Mouse (Mus musculus) C2C12 (cell line): Measurements from ENCODE around the gene Slc6a1. TPM values are rescaled to one million over a fixed set of nuclear protein-coding genes. Genes with fewer than 3 reads are reported as not detected.

Experiments used
- H3K27me3 ChIP-seq: one replicate; pipeline ENCODE4 v1.6.1; 2011; ENCODE audit not compliant: control insufficient read depth, insufficient read depth, insufficient read length
- H3K36me3 ChIP-seq: one replicate; pipeline ENCODE4 v1.6.1; 2011; ENCODE audit not compliant: control insufficient read depth, insufficient read depth
- H3K4me3 ChIP-seq: one replicate; pipeline ENCODE4 v1.5.1; 2011; ENCODE audit warnings: mild to moderate bottlenecking, control low read depth; ENCODE audit not compliant: poor library complexity, insufficient read depth, severe bottlenecking
- H3K79me2 ChIP-seq: one replicate; pipeline ENCODE4 v1.6.1; 2011; ENCODE audit not compliant: control insufficient read depth, insufficient read depth
- H3K79me3 ChIP-seq: one replicate; pipeline ENCODE4 v1.6.1; 2011; ENCODE audit warnings: low read depth, control low read depth
- H3ac ChIP-seq: one replicate; pipeline ENCODE3; 2011; ENCODE audit warnings: low read depth; ENCODE audit not compliant: control insufficient read depth, insufficient read length
- CEBPB ChIP-seq: IDR thresholded peaks from one replicate; pipeline ENCODE4 v1.6.1; 2011; ENCODE audit warnings: low read depth, mild to moderate bottlenecking, control low read depth, moderate library complexity
- CTCF ChIP-seq: IDR thresholded peaks from one replicate; pipeline ENCODE4 v1.5.1; 2011; ENCODE audit not compliant: control insufficient read depth, insufficient read depth, insufficient read length
- FOSL1 ChIP-seq: IDR thresholded peaks from one replicate; pipeline ENCODE4 v1.8.0; 2011; ENCODE audit warnings: mild to moderate bottlenecking, low read length; ENCODE audit not compliant: poor library complexity, insufficient read depth, severe bottlenecking
- MAX ChIP-seq: IDR thresholded peaks from one replicate; pipeline ENCODE4 v1.6.1; 2011; ENCODE audit warnings: mild to moderate bottlenecking, control low read depth
- MYOD1 ChIP-seq: IDR thresholded peaks from one replicate; pipeline ENCODE4 v1.6.1; 2011; ENCODE audit warnings: low read depth; ENCODE audit not compliant: control insufficient read depth, insufficient read length
- MYOG ChIP-seq: IDR thresholded peaks from one replicate; pipeline ENCODE4 v1.6.1; 2011; ENCODE audit not compliant: control insufficient read depth, insufficient read length; ENCODE audit errors: extremely low read depth
- USF1 ChIP-seq: IDR thresholded peaks from one replicate; pipeline ENCODE4 v1.6.1; 2011; ENCODE audit warnings: low read depth, mild to moderate bottlenecking, control low read depth, moderate library complexity
- polyA plus RNA-seq: library from polyadenylated mRNA; unstranded; fragments of >200 nt; fragmentation: generic; extraction: Trizol; gene quantifications from one replicate; pipeline ENCODE4 v1.2.1, GENCODE M21; 2012; ENCODE audit warnings: missing spikeins

Slc6a1 gene
- polyA plus RNA-seq, 1 experiment: not detected

DNA sequence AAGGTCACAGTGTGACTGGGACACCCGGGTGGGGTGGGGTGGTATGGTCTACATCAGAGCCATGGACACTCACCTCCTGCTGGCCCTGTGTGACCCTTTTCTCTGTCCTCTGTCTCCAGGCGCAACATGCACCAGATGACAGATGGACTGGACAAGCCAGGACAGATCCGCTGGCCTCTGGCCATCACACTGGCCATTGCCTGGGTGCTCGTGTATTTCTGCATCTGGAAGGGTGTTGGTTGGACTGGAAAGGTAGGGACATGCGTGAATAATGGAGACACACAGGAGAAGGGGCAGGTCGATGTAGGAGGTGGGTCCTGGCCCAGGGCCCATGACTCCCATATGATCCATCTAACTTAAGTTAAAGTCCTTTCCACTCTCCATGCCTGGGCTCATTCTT is 22.2 kb downstream of the Slc6a1 start:
- no peaks in the 10 kb centered on the region for H3K36me3 ChIP-seq
- TF ChIP-seq MAX (no peak), MYOG (no peak), FOSL1 (no peak), USF1 (no peak), CTCF (no peak), MYOD1 (no peak), CEBPB (no peak)
- no peak overlapping the region for H3K4me3 ChIP-seq
- H3K79me2 ChIP-seq: no peaks in the 10 kb centered on the region
- H3K79me3 ChIP-seq: no peaks in the 10 kb centered on the region
- H3K27me3 ChIP-seq: peaks cover 72% of the 10 kb centered on the region
- no peak overlapping the region for H3ac ChIP-seq

DNA sequence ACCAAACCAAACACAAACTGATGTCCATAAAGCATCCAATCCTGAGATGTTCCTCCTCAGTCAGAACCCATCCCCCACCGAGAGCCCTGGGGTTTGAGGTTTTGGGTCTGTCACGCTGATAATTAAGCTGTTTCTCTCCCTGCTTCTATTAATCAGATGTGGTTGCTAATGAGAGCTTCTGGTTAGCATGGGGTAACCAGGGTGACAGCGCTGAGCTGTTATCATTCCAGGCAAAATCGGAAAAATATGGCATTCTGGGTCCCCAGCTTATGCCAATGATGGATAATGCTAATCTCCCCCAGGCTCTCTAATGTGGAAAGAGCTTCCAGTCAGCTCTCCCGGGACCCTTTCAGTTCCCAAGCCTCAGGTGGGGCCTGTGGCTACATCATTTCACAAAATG is 38.1 kb downstream of the Slc6a1 start:
- Histone ChIP-seq H3K4me3 (no peak overlapping the region), H3K27me3 (peaks cover 18% of the 10 kb centered on the region), H3K79me2 (no peaks in the 10 kb centered on the region), H3K36me3 (no peaks in the 10 kb centered on the region), H3K79me3 (no peaks in the 10 kb centered on the region), H3ac (no peak overlapping the region)
- TF ChIP-seq MYOG: no peak
- no peak for TF ChIP-seq CTCF
- no peak for TF ChIP-seq USF1
- no peak for TF ChIP-seq CEBPB
- TF ChIP-seq MYOD1: no peak
- no peak for TF ChIP-seq MAX
- TF ChIP-seq FOSL1: no peak

DNA sequence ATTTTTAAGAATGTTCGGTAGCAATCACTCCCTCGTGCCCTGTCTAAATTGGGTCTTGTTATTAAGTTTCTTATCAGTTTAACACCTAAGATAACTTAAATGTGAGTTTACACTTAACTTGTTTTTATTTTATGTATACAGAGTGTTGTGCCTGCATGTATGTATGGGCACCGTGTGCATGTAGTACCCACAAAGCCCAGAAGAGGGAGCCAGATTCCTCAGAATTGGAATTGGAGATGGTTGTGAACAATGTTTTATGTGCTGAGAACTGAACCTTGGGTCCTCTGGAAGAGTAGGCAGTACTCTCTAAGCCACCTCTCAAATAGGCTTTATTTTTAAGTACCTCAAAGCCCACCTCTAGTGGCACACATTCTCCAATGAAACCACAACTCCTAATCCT is 38.7 kb downstream of the Slc6a1 start:
- Histone ChIP-seq H3K4me3 (no peak overlapping the region), H3ac (no peak overlapping the region), H3K79me2 (no peaks in the 10 kb centered on the region), H3K79me3 (no peaks in the 10 kb centered on the region), H3K36me3 (no peaks in the 10 kb centered on the region), H3K27me3 (peaks cover 11% of the 10 kb centered on the region)
- no peak for TF ChIP-seq FOSL1
- no peak for TF ChIP-seq USF1
- TF ChIP-seq MAX: no peak
- no peak for TF ChIP-seq MYOD1
- TF ChIP-seq MYOG: no peak
- TF ChIP-seq CTCF: no peak
- TF ChIP-seq CEBPB: no peak

DNA sequence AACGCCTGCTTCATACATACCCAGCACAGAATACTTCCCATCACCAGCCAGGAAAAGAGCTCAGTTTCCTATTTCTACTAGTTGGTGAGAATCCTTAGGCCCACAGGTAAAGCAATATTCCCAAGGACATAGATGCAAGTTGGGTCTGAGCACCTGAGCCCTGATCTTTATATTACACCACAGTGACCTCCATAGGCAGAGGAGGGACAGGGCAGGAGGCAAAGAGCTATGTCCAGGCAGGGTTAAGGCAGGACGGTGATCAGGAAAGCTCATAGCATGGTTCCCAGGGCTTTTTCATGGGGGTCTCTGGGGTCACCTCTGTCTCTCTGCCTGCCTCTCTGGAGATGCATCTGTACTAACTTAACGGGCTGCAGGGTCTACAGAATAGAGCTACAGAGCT is 40.5 kb downstream of the Slc6a1 start:
- Histone ChIP-seq H3ac (no peak overlapping the region), H3K79me3 (no peaks in the 10 kb centered on the region), H3K4me3 (no peak overlapping the region), H3K36me3 (no peaks in the 10 kb centered on the region), H3K79me2 (no peaks in the 10 kb centered on the region), H3K27me3 (no peaks in the 10 kb centered on the region)
- TF ChIP-seq CEBPB: no peak
- TF ChIP-seq FOSL1: no peak
- TF ChIP-seq MAX: no peak
- no peak for TF ChIP-seq MYOD1
- TF ChIP-seq USF1: no peak
- TF ChIP-seq CTCF: no peak

DNA sequence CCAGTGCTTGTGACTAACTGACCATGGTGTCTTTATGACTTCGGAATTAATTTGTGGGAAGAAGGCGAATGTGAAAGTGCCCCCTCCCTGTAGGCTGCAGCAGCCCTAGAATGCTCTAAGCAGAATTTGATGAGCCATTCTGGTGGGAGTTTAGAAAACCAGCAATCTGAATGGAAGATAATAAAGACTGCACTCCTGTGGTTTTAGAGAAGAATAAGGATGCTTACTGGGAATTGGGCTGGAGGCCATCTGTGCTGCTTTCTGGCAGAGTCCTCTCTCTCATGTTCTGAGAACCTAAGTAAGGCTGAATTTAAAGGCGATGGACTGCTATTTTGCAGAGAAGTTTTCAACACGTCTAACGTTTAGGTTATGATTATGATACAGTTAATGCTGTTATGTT is 42.4 kb downstream of the Slc6a1 start:
- no peak overlapping the region for H3K4me3 ChIP-seq
- no peak for TF ChIP-seq CTCF
- no peak for TF ChIP-seq MAX

DNA sequence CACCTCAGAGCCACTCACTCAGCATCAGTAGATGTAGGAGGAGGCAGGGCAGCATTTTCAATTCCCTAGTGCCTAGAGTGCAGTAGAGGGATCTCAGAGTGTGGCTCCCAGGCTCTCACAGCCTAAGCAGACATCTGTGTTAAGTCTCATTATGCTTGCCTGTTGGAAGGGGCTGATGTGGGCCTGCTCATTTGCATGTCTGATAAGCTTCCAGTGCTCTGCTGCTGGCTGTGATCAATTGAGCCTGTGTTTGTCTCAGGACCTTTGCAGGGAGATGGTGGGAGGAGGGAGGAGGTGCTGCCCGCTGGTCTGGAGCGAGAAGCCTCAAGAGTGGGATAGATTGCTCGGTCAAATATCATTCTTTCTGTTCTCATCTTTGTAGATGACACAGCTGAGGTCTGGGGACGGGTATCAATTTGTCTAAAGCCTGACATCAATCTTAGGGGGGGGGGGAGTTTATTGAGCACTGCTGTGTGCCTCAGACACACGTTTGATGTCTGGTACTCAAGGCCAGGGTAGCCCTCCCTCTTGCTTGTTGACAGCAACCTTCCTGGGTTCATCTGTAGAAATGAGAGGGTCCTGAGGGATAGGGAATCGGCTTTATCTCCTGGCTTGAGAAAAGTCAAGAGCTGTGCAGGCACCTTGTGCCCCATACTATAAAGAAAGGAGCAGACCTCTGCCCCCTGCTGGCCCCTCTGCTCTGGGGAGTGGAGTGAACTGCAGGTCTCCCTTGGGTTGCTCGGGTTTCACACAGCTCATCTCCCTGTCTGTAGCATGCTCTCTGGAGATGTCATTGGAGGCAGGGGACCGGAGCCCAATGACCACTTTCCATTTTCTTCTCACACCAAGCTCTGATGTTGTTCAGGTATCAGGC is 47.4 kb downstream of the Slc6a1 start:
- H3K79me3 ChIP-seq: no peaks in the 10 kb centered on the region
- no peaks in the 10 kb centered on the region for H3K79me2 ChIP-seq
- no peaks in the 10 kb centered on the region for H3K36me3 ChIP-seq
- H3K4me3 ChIP-seq: no peak overlapping the region
- TF ChIP-seq FOSL1 (no peak), MYOD1 (no peak), USF1 (no peak), CTCF (no peak), MAX (no peak), CEBPB (no peak), MYOG (no peak)
- H3ac ChIP-seq: no peak overlapping the region
- H3K27me3 ChIP-seq: peaks cover 28% of the 10 kb centered on the region

More for the DNA sequence above, 42.4 kb downstream of the Slc6a1 start:
- H3K79me2 ChIP-seq: no peaks in the 10 kb centered on the region
- no peaks in the 10 kb centered on the region for H3K27me3 ChIP-seq
- no peaks in the 10 kb centered on the region for H3K36me3 ChIP-seq
- no peaks in the 10 kb centered on the region for H3K79me3 ChIP-seq
- H3ac ChIP-seq: no peak overlapping the region
